Mouse (Mus musculus) layer of hippocampus, postnatal 14 days (tissue): ENCODE measurements around the gene Ifitm1. TPM values are rescaled to one million over a fixed set of nuclear protein-coding genes. Genes with fewer than 3 reads are reported as not detected.
"Not testable (repeated sequence)": the region's sequence is repeated elsewhere in the genome, so short reads cannot be mapped to it uniquely, and the experiment has no call there.

Source experiments
- DNase-seq, 2 experiments: peaks; one replicate each; pipeline ENCODE4 v3.0.0; 2021 to 2022; ENCODE audit warnings: low spot score in 2 of 2, mixed read lengths in 1 of 2
- total RNA-seq, 2 experiments: library from RNA; stranded (reverse); gene quantifications; 2 replicates each; pipeline ENCODE4 v1.2.3; 2021

Gene Ifitm1
- total RNA-seq, 2 experiments from 2014 or later, result 3.3 to 6.3 TPM

DNA sequence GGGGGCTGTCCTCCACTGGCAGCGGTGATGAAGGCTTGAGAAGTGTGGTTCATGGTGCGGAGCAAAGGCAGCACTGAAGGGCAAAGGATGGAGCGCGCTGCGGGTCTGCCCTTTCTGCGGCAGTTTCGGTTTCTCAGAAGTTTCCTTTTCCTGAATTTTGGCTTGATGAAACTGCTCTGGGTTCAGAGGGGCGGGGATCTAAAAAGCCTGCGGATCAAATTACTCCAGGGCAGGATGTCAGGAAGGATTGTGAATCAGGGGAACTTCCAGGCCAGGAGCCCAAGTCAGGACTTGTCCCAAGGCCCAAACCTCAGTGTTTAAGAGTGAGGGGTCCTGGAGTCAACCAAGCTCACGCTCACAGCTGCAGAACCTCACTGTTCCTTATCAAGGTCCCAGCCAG, 43.6 kb downstream of the Ifitm1 start, which contains the start of gene Ifitm3:
Gene Ifitm3 (minus strand): TSS at position 178 of the 400 bp plus-strand sequence.
- DNase-seq, result no peak

DNA sequence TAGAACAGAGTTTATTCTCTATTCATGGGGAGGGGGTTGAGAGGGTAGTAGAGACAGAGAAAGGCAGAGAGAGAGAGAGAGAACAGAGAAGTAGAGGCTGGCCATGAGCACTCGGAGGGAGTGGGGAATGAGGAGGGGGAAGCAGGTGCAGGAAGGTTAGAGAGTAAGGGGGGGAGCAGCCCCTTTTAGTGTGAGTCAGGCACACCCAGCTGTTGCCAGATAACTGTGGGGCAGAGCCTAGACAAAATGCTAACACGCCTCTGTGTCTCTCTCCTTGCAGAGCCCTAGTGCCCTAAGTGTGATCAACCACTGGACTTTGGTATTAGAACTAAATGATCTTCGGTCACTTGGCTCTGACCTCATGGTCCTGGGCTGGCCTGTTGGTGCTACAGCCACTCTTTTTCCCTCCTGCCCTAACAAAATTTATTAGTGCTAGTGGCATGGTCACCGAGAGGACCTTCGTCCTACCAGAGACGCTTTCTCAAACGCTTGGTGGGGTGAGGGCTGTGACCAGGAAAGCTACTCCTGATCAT, 44.3 kb downstream of the Ifitm1 start:
- no peak for DNase-seq

DNA sequence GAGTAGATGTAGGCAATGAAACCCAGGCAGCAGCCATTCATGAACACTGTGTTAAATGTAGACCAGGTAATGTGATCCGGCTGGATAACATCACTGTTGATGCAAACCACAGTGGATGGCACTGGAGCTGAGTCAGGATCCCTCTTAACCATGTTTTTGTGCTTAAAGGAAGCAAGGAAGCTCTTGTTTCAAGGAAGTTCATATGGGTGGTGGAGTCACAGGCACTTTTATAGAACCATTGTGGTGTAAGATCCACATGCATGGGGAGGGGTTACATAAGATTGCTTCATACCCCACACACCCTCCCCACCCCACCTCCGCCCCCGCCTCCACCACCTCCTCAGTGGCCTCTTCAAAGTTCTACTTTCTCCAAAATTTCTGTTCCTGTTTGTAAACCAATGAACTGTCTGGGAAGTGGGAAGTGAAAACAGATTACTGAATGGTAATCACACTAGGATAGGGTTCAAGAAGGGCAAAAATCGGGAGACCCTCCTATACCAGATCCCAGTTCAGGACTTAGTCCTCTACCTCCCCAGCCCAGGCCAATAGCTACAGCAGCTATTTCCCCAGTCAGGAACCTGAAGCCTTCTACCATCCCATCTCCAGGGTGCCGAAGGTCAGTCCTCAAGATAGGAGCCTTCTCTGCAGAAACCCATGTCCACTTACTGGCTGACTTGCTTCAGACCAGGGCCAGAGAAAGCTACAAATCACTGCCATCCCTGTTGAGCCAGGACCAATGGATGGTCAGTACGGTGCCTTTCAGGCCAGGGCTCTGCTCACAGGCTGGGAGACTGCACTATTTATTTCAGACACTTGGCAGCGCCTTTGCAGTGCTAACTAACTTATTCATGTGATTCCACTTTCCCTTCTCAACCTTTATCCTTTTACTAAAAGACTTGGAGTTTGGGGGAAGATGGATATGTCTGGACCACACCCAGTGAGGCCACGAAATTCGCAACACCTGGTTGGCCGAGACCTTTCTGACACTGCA, 50.0 kb downstream of the Ifitm1 start:
- DNase-seq, result no peak

DNA sequence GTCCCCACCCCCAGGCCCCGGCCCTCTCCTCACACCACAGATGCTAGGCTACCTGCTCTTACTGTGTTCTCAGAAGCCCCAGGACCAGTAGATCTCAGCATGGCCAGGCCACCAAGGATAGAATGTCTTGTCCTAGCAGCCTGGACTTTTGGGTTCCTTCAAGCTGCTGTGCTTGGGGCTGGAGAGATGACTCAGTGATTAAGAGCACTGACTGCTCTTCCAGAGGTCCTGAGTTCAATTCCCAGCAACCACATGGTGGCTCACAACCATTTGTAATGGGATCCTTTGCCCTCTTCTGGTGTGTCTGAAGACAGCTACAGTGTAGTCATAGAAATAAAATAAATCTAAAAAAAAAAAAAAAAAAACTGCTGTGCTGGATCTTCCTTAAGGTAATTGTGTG, 50.8 kb downstream of the Ifitm1 start, which contains the start of gene Ifitm6:
Gene Ifitm6 (minus strand): TSS at position 101 of the 400 bp plus-strand sequence.
- DNase-seq, result not testable (repeated sequence)

DNA sequence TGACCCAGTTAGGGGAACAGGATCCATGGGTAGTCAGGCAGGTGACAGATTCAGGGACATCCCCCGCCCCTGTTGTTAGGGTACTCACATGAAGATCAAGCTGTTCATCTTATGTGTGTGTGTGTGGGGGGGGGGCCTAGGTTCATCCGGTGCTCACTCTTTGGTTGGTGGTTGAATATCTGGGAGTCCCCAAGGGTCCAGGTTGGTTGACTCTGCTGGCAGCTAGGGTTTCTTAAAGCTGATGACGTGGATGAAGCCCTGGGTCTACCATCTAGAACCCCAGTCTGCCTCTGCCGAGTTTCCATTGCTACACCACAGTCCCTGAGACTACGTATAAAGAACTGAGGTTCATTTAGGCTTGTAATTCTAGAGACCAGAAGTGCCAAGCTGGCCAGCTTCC, 52.0 kb downstream of the Ifitm1 start:
- no peak for DNase-seq

Other genes starting within 250 kb of the Ifitm1 start
- not detected for gene Cyp2e1, start 203.5 kb upstream of the Ifitm1 start, total RNA-seq
- not detected for gene Syce1, start 179.4 kb upstream of the Ifitm1 start, total RNA-seq
- gene Zfp941, start 145.0 kb upstream of the Ifitm1 start, total RNA-seq, result 10 to 100 TPM in 1 of 2 experiments, 1 to 10 TPM in 1; 8.0 to 11.2 TPM
- gene Urah, start 132.2 kb upstream of the Ifitm1 start, total RNA-seq, result 1 to 10 TPM in 1 of 2 experiments, not detected in 1; 1.0 TPM
- not detected for gene Scgb1c1, start 121.7 kb upstream of the Ifitm1 start, total RNA-seq
- not detected for gene Odf3, start 119.4 kb upstream of the Ifitm1 start, total RNA-seq
- gene Gm45785, start 110.9 kb upstream of the Ifitm1 start, total RNA-seq, result 1 to 10 TPM in 1 of 2 experiments, not detected in 1; 1.6 TPM
- 10 to 100 TPM; 88.2 to 90.6 TPM for gene Ric8a, start 110.3 kb upstream of the Ifitm1 start, total RNA-seq
- 10 to 100 TPM; 28.4 to 29.5 TPM for gene Bet1l, start 109.6 kb upstream of the Ifitm1 start, total RNA-seq
- 100 to 1,000 TPM; 131 to 135 TPM for gene Psmd13, start 85.3 kb upstream of the Ifitm1 start, total RNA-seq
- 10 to 100 TPM; 60.2 to 65.6 TPM for gene Sirt3, start 84.9 kb upstream of the Ifitm1 start, total RNA-seq
- gene Cox8b, start 66.8 kb upstream of the Ifitm1 start, total RNA-seq, result 1 to 10 TPM; 1.4 to 1.5 TPM
- under 1 TPM; 0.35 to 0.55 TPM for gene Nlrp6, start 46.3 kb upstream of the Ifitm1 start, total RNA-seq
- 1 to 10 TPM; 4.1 to 5.1 TPM for gene Pgghg, start 25.8 kb upstream of the Ifitm1 start, total RNA-seq
- gene Ifitm5, start 16.9 kb upstream of the Ifitm1 start, total RNA-seq, result not detected
- gene Gm45717, start 11.3 kb upstream of the Ifitm1 start, total RNA-seq, result not detected
- 10 to 100 TPM; 15.1 to 20.8 TPM for gene Ifitm2, start 11.2 kb upstream of the Ifitm1 start, total RNA-seq
- gene Ifitm3, start 43.5 kb downstream of the Ifitm1 start, total RNA-seq, result 10 to 100 TPM in 1 of 2 experiments, 1 to 10 TPM in 1; 6.9 to 13.0 TPM
- not detected for gene Ifitm6, start 50.7 kb downstream of the Ifitm1 start, total RNA-seq
- not detected for gene Gm17387, start 61.9 kb downstream of the Ifitm1 start, total RNA-seq
- gene B4galnt4, start 93.9 kb downstream of the Ifitm1 start, total RNA-seq, result 10 to 100 TPM; 90.0 to 97.9 TPM
- gene Pkp3, start 111.0 kb downstream of the Ifitm1 start, total RNA-seq, result not detected
- gene Sigirr, start 133.4 kb downstream of the Ifitm1 start, total RNA-seq, result 1 to 10 TPM; 2.3 to 3.0 TPM
- not detected for gene Ano9, start 150.6 kb downstream of the Ifitm1 start, total RNA-seq
- 10 to 100 TPM; 67.8 to 71.3 TPM for gene Ptdss2, start 155.2 kb downstream of the Ifitm1 start, total RNA-seq
- gene Rnh1, start 205.6 kb downstream of the Ifitm1 start, total RNA-seq, result 10 to 100 TPM; 26.8 to 34.3 TPM
- 100 to 1,000 TPM; 204 to 208 TPM for gene Hras, start 226.8 kb downstream of the Ifitm1 start, total RNA-seq
- gene Lrrc56, start 226.9 kb downstream of the Ifitm1 start, total RNA-seq, result 1 to 10 TPM; 4.9 to 6.7 TPM
- gene Lmntd2, start 246.9 kb downstream of the Ifitm1 start, total RNA-seq, result not detected
- gene Rassf7, start 248.6 kb downstream of the Ifitm1 start, total RNA-seq, result 1 to 10 TPM in 1 of 2 experiments, under 1 TPM in 1; 0.83 to 1.2 TPM